Mouse (Mus musculus) lung, embryonic 16.5 days (tissue): ENCODE data around the gene Dnaja3. TPM values are rescaled to one million over a fixed set of nuclear protein-coding genes. Genes with fewer than 3 reads are reported as not detected.
A peak's percentile ranks its signal among the peaks of the same experiment; 100 is the strongest.
"Not testable (repeated sequence)": the region's sequence is repeated elsewhere in the genome, so short reads cannot be mapped to it uniquely, and the experiment has no call there.

Source experiments
- ATAC-seq: fragments of 200-750 bp; cut with Nextera tagmentation; 2 replicates; pipeline ENCODE4 v1.8.0; 2017; ENCODE audit warnings: low read depth, mild to moderate bottlenecking, moderate library complexity
- H3K27ac ChIP-seq: fragments of 300-500 bp; sonication (generic); 2 replicates; pipeline ENCODE4 v1.5.1; 2014; ENCODE audit warnings: mild to moderate bottlenecking, control low read depth, low read length
- H3K27me3 ChIP-seq: fragments of 300-500 bp; sonication (generic); 2 replicates; pipeline ENCODE4 v1.6.1; 2014; ENCODE audit warnings: low read depth, low read length, mixed read lengths; ENCODE audit not compliant: control insufficient read depth, insufficient read depth
- H3K36me3 ChIP-seq: fragments of 300-500 bp; sonication (generic); 2 replicates; pipeline ENCODE4 v1.6.1; 2014; ENCODE audit warnings: low read length; ENCODE audit not compliant: control insufficient read depth, insufficient read depth
- H3K4me1 ChIP-seq: fragments of 300-500 bp; sonication (generic); replicated peaks from 2 replicates; pipeline ENCODE4 v1.6.1; 2014; ENCODE audit warnings: low read length, mixed read lengths; ENCODE audit not compliant: control insufficient read depth, insufficient read depth
- H3K4me2 ChIP-seq: fragments of 300-500 bp; sonication (generic); 2 replicates; pipeline ENCODE4 v1.6.1; 2014; ENCODE audit warnings: low read depth, low read length, control low read depth
- H3K4me3 ChIP-seq: fragments of 300-500 bp; sonication (generic); 2 replicates; pipeline ENCODE4 v1.5.1; 2014; ENCODE audit warnings: mild to moderate bottlenecking, low read length, control low read depth
- H3K9ac ChIP-seq: fragments of 300-500 bp; sonication (generic); 2 replicates; pipeline ENCODE4 v1.6.1; 2014; ENCODE audit warnings: low read length, control low read depth
- H3K9me3 ChIP-seq: fragments of 300-500 bp; sonication (generic); 2 replicates; pipeline ENCODE4 v1.6.1; 2016; ENCODE audit warnings: low read length; ENCODE audit not compliant: control insufficient read depth
- WGBS: fragments of 180-500 bp; shearing (Covaris S2); extraction: QIAGEN DNeasy Blood & Tissue Kit; methylation state at CpG from one replicate; pipeline ENCODE4 v1.1.7; 2014; 5-methylcytosine and 5-hydroxymethylcytosine counted together
- polyA plus RNA-seq: library from polyadenylated mRNA; unstranded; fragments of >200 nt; fragmentation: Nextera tagmentation; extraction: Ambion mirVana; gene quantifications from 2 replicates; pipeline ENCODE4 v1.2.1, GENCODE M21; 2015

Gene Dnaja3
- polyA plus RNA-seq, 1 experiment from 2014 or later: 61.3 TPM

DNA sequence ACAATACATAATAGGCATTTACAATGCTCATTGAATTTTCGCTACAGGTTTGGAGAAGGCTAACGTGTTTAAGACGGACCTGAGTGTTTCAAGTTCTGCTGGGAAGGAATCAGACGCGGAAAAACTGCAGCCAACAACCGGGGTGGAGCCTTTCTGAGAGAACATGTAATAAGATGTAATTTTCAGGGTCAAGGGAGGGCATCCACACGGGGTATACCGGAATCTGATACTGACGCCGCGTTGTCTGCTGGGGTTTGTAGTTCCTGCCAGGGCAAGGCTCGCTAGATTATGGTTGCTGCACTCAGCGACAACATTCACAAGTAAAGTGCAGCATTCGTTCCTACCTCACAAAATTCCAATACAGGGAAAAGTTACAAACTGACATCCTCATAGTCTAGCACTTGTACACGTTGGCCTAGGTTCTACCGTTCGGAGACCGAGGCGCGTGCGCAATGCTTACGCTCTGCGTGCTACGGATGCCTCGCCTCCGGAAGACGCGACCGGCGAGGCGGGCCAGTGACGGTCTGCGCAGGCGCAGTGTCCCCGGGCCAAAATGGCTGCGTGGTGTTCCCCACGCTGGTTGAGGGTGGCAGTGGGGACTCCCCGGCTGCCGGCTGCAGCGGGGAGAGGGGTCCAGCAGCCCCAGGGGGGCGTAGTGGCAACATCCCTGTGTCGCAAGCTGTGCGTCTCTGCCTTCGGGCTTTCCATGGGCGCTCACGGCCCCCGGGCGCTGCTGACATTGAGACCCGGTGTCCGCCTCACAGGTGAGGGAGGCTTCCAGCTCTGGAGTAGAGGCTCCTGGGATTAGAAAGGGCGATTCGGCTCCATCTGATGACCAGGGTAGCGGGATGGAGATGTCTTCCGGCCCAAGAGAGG, 44.0 kb downstream of the Dnaja3 start:
- Histone ChIP-seq H3K27me3 (no peaks in the 10 kb centered on the region), H3K27ac (peak overlapping the region; percentile 86), H3K9ac (peak overlapping the region; percentile 97), H3K4me3 (peak overlapping the region; percentile 96), H3K4me1 (peaks cover 17% of the 10 kb centered on the region), H3K4me2 (peak overlapping the region; percentile 98), H3K36me3 (peaks cover 6% of the 10 kb centered on the region), H3K9me3 (no peaks in the 10 kb centered on the region)
- peak; percentile 87 for ATAC-seq
- WGBS: under 1% methylated on average over 54 of the region's 54 CpGs

DNA sequence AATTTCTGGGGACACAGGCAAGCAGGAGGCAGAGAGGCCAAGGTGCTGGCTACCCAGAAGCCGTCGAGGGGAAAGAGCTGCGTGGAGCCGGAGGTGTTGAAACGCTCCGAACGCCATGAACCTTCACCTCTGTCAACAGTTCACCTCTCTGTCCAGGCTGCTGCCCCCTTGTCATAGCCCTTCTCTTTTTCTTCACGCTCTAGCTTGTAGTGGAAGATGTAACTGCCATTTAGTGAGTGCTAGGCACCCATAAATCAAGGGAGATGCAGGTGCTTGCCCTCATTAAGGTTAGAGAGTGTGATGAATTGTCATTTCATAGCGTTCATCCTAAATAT, 44.6 kb downstream of the Dnaja3 start:
- Histone ChIP-seq H3K27me3 (no peaks in the 10 kb centered on the region), H3K4me2 (peak overlapping the region; percentile 98), H3K27ac (peak overlapping the region; percentile 86), H3K9ac (peak overlapping the region; percentile 97), H3K9me3 (no peaks in the 10 kb centered on the region), H3K4me1 (peaks cover 13% of the 10 kb centered on the region), H3K4me3 (peak overlapping the region; percentile 96), H3K36me3 (peaks cover 10% of the 10 kb centered on the region)
- ATAC-seq: no peak; the same call in 1 of the 2 replicates
- WGBS: 0% methylated on average over 9 of the region's 9 CpGs

DNA sequence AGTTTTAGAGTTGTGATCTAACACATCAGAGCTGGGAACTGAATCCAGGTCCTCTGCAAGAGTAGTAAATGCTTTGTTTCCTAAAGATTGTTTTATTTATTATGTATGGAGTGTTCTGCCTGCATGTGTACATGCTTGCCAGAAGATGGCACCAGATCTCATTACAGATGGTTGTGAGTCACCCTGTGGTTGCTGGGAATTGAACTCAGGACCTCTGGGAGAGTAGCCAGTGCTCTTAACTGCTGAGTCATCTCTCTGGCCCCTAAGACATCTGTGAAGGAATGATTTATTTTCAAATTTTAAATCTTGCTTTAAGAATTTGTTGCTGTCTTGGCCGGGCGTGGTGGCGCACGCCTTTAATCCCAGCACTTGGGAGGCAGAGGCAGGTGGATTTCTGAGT, 49.6 kb downstream of the Dnaja3 start:
- WGBS: 97% methylated on average over 4 of the region's 4 CpGs
- ATAC-seq, H3K9ac ChIP-seq, H3K9me3 ChIP-seq, H3K27ac ChIP-seq, H3K4me3 ChIP-seq, H3K27me3 ChIP-seq, H3K4me2 ChIP-seq: not testable (repeated sequence)
- peaks cover 10% of the 10 kb centered on the region for H3K4me1 ChIP-seq
- peaks cover 36% of the 10 kb centered on the region for H3K36me3 ChIP-seq

DNA sequence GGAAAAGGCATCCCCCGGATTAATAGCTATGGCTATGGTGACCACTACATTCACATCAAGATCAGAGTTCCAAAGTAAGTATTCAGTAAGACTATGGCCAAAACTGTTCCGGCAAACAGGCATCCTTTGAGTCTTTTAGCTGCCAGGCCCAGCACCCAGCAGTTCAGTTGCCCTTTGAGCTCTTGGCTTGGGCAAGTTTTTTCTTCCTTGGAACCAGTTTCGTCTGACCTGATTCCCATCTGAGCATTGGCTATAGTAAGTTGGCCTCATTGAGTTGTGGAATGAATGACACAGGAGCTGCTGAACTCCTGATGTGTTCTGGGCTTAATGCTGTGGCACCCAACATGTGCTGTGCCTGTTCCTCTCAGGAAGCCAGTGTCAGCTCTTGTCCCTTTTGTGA, 61.4 kb downstream of the Dnaja3 start:
- 88% methylated on average over 3 of the region's 3 CpGs for WGBS
- Histone ChIP-seq H3K9ac (no peak overlapping the region), H3K27me3 (no peaks in the 10 kb centered on the region), H3K4me2 (no peak overlapping the region), H3K27ac (no peak overlapping the region), H3K9me3 (no peaks in the 10 kb centered on the region), H3K4me1 (no peaks in the 10 kb centered on the region), H3K4me3 (no peak overlapping the region), H3K36me3 (peaks cover 39% of the 10 kb centered on the region)
- no peak for ATAC-seq

DNA sequence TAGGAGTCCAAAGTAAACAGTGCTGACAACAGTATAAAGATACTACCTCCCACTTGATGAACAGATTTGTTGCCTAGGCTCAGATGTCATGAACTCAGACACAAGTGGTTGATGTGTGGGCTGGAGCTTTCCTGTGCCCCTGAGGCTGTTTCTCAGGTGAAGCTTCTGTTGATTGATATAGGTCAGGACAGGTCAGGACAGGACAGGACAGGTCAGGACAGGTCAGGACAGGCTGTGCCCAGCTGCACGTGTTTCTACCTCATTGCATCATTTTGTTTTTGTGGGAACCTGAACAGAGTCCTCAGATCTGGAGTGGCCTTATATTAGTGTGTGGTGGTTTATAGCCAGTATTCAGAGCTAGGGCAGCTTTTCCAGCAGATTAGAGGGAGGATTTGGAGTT, 62.9 kb downstream of the Dnaja3 start:
- H3K27ac ChIP-seq: no peak overlapping the region
- H3K4me3 ChIP-seq: no peak overlapping the region
- H3K4me2 ChIP-seq: no peak overlapping the region
- H3K27me3 ChIP-seq: no peaks in the 10 kb centered on the region
- no peaks in the 10 kb centered on the region for H3K4me1 ChIP-seq
- ATAC-seq: no peak
- H3K36me3 ChIP-seq: peaks cover 29% of the 10 kb centered on the region
- H3K9ac ChIP-seq: no peak overlapping the region
- H3K9me3 ChIP-seq: no peaks in the 10 kb centered on the region
- WGBS: 41% methylated on average over 1 of the region's 1 CpGs

DNA sequence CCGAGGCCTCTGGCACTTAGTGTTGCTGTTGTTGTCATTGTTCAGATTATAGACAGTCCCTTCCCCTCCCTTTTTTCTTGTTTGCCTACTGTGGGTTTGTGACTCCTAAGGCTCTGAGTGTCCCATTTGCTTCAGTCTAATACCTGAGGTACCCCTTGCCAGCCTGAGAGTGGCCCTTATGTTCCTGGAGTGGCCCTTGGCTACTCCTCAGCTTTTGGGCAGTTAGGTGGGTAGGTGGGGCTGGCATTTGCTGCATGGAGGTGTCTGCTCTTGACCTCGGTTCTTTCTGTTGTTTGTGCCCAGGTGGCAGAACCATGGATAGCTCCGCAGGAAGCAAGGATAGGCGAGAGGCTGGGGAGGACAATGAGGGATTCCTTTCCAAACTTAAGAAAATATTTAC, 65.8 kb downstream of the Dnaja3 start:
- Histone ChIP-seq H3K36me3 (peaks cover 21% of the 10 kb centered on the region), H3K27ac (no peak overlapping the region), H3K4me3 (no peak overlapping the region), H3K4me2 (no peak overlapping the region), H3K27me3 (no peaks in the 10 kb centered on the region), H3K9ac (no peak overlapping the region), H3K9me3 (no peaks in the 10 kb centered on the region), H3K4me1 (no peaks in the 10 kb centered on the region)
- no peak for ATAC-seq
- 51% methylated on average over 4 of the region's 4 CpGs for WGBS

DNA sequence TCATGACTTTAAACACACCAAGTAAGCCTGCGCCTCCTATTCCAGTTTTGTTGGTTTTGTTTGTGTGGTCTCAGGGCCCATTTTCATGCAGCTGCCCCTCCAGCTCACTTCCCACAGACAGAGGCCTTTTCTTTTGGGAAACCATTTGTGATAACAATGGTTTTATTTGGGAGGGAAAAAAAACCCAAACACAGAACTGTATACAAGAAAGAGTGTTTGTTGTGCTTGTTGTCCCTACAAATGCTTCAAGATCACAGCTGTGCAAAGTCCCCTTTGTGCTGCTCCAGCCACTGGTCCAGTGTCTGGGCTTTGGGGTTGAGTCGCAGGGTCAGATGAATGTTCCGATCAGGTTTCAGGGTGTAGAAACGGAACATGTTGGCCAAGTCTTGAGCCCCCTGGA, 71.4 kb downstream of the Dnaja3 start:
- no peaks in the 10 kb centered on the region for H3K27me3 ChIP-seq
- H3K4me2 ChIP-seq: no peak overlapping the region
- ATAC-seq: no peak
- no peak overlapping the region for H3K9ac ChIP-seq
- no peak overlapping the region for H3K4me3 ChIP-seq
- no peaks in the 10 kb centered on the region for H3K4me1 ChIP-seq
- no peaks in the 10 kb centered on the region for H3K9me3 ChIP-seq
- WGBS: 91% methylated on average over 4 of the region's 4 CpGs
- no peak overlapping the region for H3K27ac ChIP-seq
- peaks cover 19% of the 10 kb centered on the region for H3K36me3 ChIP-seq

DNA sequence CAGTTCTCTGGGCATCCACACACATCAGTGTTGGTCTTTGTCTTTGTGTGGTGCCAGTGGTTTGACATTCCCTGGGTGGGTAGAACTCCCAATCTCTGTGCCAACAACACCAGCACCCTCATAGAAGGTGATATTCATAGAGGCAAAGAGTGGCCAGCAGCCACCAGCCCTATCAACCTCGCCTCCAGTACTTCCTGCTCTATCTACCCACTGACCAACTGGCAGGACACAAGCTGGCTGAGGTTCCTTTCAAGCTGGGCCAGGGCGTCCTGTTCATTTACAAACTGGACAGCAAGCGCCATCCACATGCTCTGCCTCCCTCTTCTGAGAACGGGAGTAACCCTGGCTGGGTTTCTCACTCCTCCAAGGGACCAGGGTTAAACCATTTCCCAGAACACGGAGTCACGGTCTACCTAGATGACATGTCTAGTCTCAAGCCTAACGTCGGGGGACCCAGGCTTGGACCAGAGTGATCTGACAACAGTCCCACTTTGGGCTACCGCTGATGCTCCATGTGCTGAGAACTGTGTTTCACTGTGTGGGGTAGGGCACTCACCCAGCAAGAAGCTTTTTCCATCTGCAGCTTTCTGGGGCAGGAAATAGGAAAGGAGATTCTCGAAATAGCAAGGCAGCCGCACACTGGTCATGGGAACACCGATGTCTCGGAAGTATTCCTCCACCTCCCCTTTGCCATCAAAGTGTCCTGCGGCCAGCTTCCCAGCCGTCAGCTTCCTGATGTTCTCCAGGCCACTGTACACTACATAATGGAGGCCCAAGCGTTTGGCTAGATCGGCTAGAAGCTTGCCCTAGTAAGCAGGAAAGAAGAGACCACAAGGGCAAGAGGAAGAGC, 74.3 kb downstream of the Dnaja3 start:
- Histone ChIP-seq H3K9me3 (no peaks in the 10 kb centered on the region), H3K36me3 (peaks cover 19% of the 10 kb centered on the region), H3K27ac (no peak overlapping the region), H3K9ac (no peak overlapping the region), H3K4me1 (peaks cover 4% of the 10 kb centered on the region), H3K4me2 (no peak overlapping the region), H3K4me3 (no peak overlapping the region), H3K27me3 (no peaks in the 10 kb centered on the region)
- WGBS: 85% methylated on average over 17 of the region's 17 CpGs
- ATAC-seq: no peak

DNA sequence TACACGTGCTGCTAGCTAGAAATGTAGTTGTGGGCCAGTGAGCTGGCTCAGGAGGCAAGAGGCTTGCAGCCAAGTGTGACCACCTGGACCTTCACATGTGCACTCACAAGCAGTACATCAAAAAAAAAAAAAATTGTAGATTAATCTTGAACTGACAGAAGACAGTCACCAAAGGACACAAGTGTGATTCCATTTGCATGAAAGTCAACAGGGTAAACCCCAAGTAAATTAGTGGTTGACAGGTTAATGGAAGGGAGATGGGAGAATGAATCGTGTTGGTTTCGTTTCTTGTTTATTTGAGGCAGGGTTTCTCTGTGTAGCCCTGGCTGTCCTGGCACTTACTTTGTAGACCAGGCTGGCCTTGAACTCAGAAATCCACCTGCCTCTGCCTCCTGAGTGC, 78.1 kb downstream of the Dnaja3 start:
- H3K36me3 ChIP-seq: peaks cover 10% of the 10 kb centered on the region
- H3K27ac ChIP-seq: no peak overlapping the region
- ATAC-seq: no peak
- no peaks in the 10 kb centered on the region for H3K9me3 ChIP-seq
- peaks cover 9% of the 10 kb centered on the region for H3K4me1 ChIP-seq
- H3K4me3 ChIP-seq: peak overlapping the region; percentile 71
- H3K9ac ChIP-seq: peak overlapping the region; percentile 82
- WGBS: 46% methylated on average over 3 of the region's 3 CpGs
- no peaks in the 10 kb centered on the region for H3K27me3 ChIP-seq
- peak overlapping the region; percentile 56 for H3K4me2 ChIP-seq
